Mouse (Mus musculus): ENCODE results near the gene Spns2.

DNA sequence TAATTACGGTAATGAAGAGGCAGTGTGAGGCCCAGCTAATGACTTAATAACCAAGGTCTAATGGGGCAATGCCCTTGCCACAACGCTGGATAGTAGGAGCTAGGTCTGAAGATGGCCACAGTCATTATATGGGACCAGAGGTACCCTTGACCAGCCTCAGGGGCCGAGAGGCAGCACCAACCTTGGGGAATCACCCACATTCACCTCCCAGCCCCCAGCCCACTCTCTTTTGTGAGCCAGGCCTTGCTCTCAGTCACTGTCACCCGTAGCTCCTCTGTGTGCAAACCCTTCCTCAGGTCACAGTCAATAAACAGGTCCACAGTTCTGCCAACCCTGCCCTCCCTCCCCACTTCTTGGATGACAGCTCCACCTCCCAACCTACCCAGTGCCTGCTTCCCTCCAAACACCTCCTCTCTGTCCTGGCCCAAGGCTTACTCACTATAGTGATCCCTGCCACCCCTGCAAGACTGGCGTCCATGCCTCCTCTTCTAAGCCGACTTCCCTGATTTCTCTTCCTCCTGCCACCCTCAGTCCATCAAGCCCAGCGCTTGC, 13.6 kb downstream of the Spns2 start:
- TF ChIP-seq EP300 (IDR thresholded peaks at IDR 0.05; ENCODE audit: low read depth), result no peak
- TF ChIP-seq CTCF (IDR thresholded peaks at IDR 0.05; ENCODE audit: low read depth), result no peak

Data from liver, postnatal 0 days (tissue).